Mouse (Mus musculus) hindbrain, embryonic 12.5 days (tissue): Measurements from ENCODE around the gene Hdhd5. TPM values are rescaled to one million over a fixed set of nuclear protein-coding genes. Genes with fewer than 3 reads are reported as not detected.

Source experiments
- ATAC-seq: fragments of 200-750 bp; cut with Nextera tagmentation; 2 replicates; pipeline ENCODE4 v1.8.0; 2017; ENCODE audit warnings: moderate TSS enrichment; ENCODE audit not compliant: low FRiP score
- H3K27ac ChIP-seq: fragments of 300-500 bp; sonication (generic); 2 replicates; pipeline ENCODE4 v1.5.1; 2016; ENCODE audit warnings: mild to moderate bottlenecking
- H3K27me3 ChIP-seq: fragments of 300-500 bp; sonication (generic); 2 replicates; pipeline ENCODE4 v1.6.1; 2016; ENCODE audit warnings: mild to moderate bottlenecking
- H3K36me3 ChIP-seq: fragments of 300-500 bp; sonication (generic); 2 replicates; pipeline ENCODE4 v1.6.1; 2016; ENCODE audit warnings: mild to moderate bottlenecking
- H3K4me1 ChIP-seq: fragments of 300-500 bp; sonication (generic); 2 replicates; pipeline ENCODE4 v1.6.1; 2016
- H3K4me2 ChIP-seq: fragments of 300-500 bp; sonication (generic); replicated peaks from 2 replicates; pipeline ENCODE4 v1.6.1; 2016; ENCODE audit warnings: mild to moderate bottlenecking
- H3K4me3 ChIP-seq: fragments of 300-500 bp; sonication (generic); 2 replicates; pipeline ENCODE4 v1.5.1; 2016; ENCODE audit warnings: mild to moderate bottlenecking
- H3K9ac ChIP-seq: fragments of 300-500 bp; sonication (generic); 2 replicates; pipeline ENCODE4 v1.6.1; 2016; ENCODE audit warnings: mild to moderate bottlenecking, moderate library complexity
- H3K9me3 ChIP-seq: fragments of 300-500 bp; sonication (generic); replicated peaks from 2 replicates; pipeline ENCODE4 v1.6.1; 2016; ENCODE audit warnings: mild to moderate bottlenecking
- WGBS: fragments of 180-500 bp; shearing (Covaris S2); methylation state at CpG from one replicate; pipeline ENCODE4 v1.1.7; 2016; 5-methylcytosine and 5-hydroxymethylcytosine counted together
- polyA plus RNA-seq: library from polyadenylated mRNA; unstranded; fragments of >200 nt; fragmentation: Nextera tagmentation; extraction: Ambion mirVana; gene quantifications from 2 replicates; pipeline ENCODE4 v1.2.1, GENCODE M21; 2016

Gene Hdhd5
- polyA plus RNA-seq, 1 experiment from 2014 or later, result 19.5 TPM

GRCm38 (mm10) chr6:120492499-120493373 lies 38.4 kb downstream of the Hdhd5 start:
- peak overlapping the region; percentile 81 for H3K4me2 ChIP-seq
- H3K4me1 ChIP-seq, result peaks cover 52% of the 10 kb centered on the region
- under 1% methylated on average over 85 of the region's 95 CpGs for WGBS
- peak overlapping the region; percentile 94 for H3K9ac ChIP-seq
- peak overlapping the region; percentile 75 for H3K4me3 ChIP-seq
- peak overlapping the region; percentile 97 for H3K27ac ChIP-seq
- peak; percentile 39 for ATAC-seq
- peaks cover 20% of the 10 kb centered on the region for H3K27me3 ChIP-seq
- no peaks in the 10 kb centered on the region for H3K36me3 ChIP-seq
- H3K9me3 ChIP-seq, result no peaks in the 10 kb centered on the region

- peaks cover 52% of the 10 kb centered on the region for H3K4me1 ChIP-seq
- no peak; the same call in 1 of the 2 replicates for ATAC-seq
- peak overlapping the region; percentile 75 for H3K4me3 ChIP-seq
- peaks cover 20% of the 10 kb centered on the region for H3K27me3 ChIP-seq
- no peaks in the 10 kb centered on the region for H3K36me3 ChIP-seq
- peak overlapping the region; percentile 94 for H3K9ac ChIP-seq
- peak overlapping the region; percentile 81 for H3K4me2 ChIP-seq
- no peak overlapping the region for H3K27ac ChIP-seq
- 9% methylated on average over 22 of the region's 22 CpGs for WGBS
- no peaks in the 10 kb centered on the region for H3K9me3 ChIP-seq
These were observed 39.1 kb downstream of the Hdhd5 start for GRCm38 (mm10) chr6:120491862-120492498.

- Histone ChIP-seq H3K4me2 (peak overlapping the region; percentile 81), H3K9me3 (no peaks in the 10 kb centered on the region), H3K4me1 (peaks cover 44% of the 10 kb centered on the region), H3K27ac (no peak overlapping the region), H3K4me3 (peak overlapping the region; percentile 75), H3K9ac (no peak overlapping the region), H3K27me3 (peaks cover 20% of the 10 kb centered on the region), H3K36me3 (no peaks in the 10 kb centered on the region)
- no peak for ATAC-seq
- 36% methylated on average over 7 of the region's 7 CpGs for WGBS
These were observed 40.1 kb downstream of the Hdhd5 start for GRCm38 (mm10) chr6:120491064-120491463.

GRCm38 (mm10) chr6:120489461-120489860 lies 41.7 kb downstream of the Hdhd5 start:
- Histone ChIP-seq H3K4me2 (no peak overlapping the region), H3K4me1 (peaks cover 40% of the 10 kb centered on the region), H3K27me3 (peaks cover 17% of the 10 kb centered on the region), H3K36me3 (no peaks in the 10 kb centered on the region), H3K4me3 (no peak overlapping the region), H3K27ac (no peak overlapping the region), H3K9ac (no peak overlapping the region), H3K9me3 (no peaks in the 10 kb centered on the region)
- no peak for ATAC-seq
- WGBS, result 74% methylated on average over 2 of the region's 2 CpGs

GRCm38 (mm10) chr6:120488647-120489046 lies 42.5 kb downstream of the Hdhd5 start:
- peaks cover 38% of the 10 kb centered on the region for H3K4me1 ChIP-seq
- H3K9ac ChIP-seq, result no peak overlapping the region
- peaks cover 17% of the 10 kb centered on the region for H3K27me3 ChIP-seq
- WGBS, result 64% methylated on average over 3 of the region's 3 CpGs
- no peaks in the 10 kb centered on the region for H3K36me3 ChIP-seq
- ATAC-seq, result no peak
- H3K4me2 ChIP-seq, result no peak overlapping the region
- no peaks in the 10 kb centered on the region for H3K9me3 ChIP-seq
- no peak overlapping the region for H3K27ac ChIP-seq
- H3K4me3 ChIP-seq, result no peak overlapping the region

GRCm38 (mm10) chr6:120486051-120486510 lies 45.0 kb downstream of the Hdhd5 start:
- no peak overlapping the region for H3K27ac ChIP-seq
- H3K4me3 ChIP-seq, result no peak overlapping the region
- peaks cover 7% of the 10 kb centered on the region for H3K36me3 ChIP-seq
- H3K27me3 ChIP-seq, result no peaks in the 10 kb centered on the region
- H3K9ac ChIP-seq, result no peak overlapping the region
- ATAC-seq, result no peak
- H3K9me3 ChIP-seq, result no peaks in the 10 kb centered on the region
- H3K4me1 ChIP-seq, result peaks cover 25% of the 10 kb centered on the region
- WGBS, result 80% methylated on average over 8 of the region's 8 CpGs
- H3K4me2 ChIP-seq, result no peak overlapping the region

GRCm38 (mm10) chr6:120485038-120485437 lies 46.1 kb downstream of the Hdhd5 start:
- peaks cover 17% of the 10 kb centered on the region for H3K36me3 ChIP-seq
- H3K9ac ChIP-seq, result no peak overlapping the region
- H3K4me2 ChIP-seq, result no peak overlapping the region
- no peaks in the 10 kb centered on the region for H3K9me3 ChIP-seq
- H3K27me3 ChIP-seq, result no peaks in the 10 kb centered on the region
- no peak overlapping the region for H3K27ac ChIP-seq
- ATAC-seq, result no peak
- WGBS, result 80% methylated on average over 3 of the region's 3 CpGs
- H3K4me1 ChIP-seq, result peaks cover 15% of the 10 kb centered on the region
- H3K4me3 ChIP-seq, result no peak overlapping the region

- H3K9me3 ChIP-seq, result no peaks in the 10 kb centered on the region
- no peaks in the 10 kb centered on the region for H3K27me3 ChIP-seq
- H3K4me1 ChIP-seq, result peaks cover 6% of the 10 kb centered on the region
- H3K4me2 ChIP-seq, result no peak overlapping the region
- no peak overlapping the region for H3K27ac ChIP-seq
- WGBS, result 37% methylated on average over 8 of the region's 8 CpGs
- H3K36me3 ChIP-seq, result peaks cover 17% of the 10 kb centered on the region
- no peak overlapping the region for H3K4me3 ChIP-seq
- peak; percentile 49 for ATAC-seq
- H3K9ac ChIP-seq, result no peak overlapping the region
These were observed 47.9 kb downstream of the Hdhd5 start for GRCm38 (mm10) chr6:120483211-120483626.

GRCm38 (mm10) chr6:120482756-120483155 lies 48.4 kb downstream of the Hdhd5 start:
- H3K27ac ChIP-seq, result no peak overlapping the region
- whole genome bisulfite sequencing, result 43% methylated on average over 6 of the region's 6 CpGs
- ATAC-seq, result no peak
- no peak overlapping the region for H3K4me3 ChIP-seq
- H3K4me2 ChIP-seq, result no peak overlapping the region
- peaks cover 6% of the 10 kb centered on the region for H3K4me1 ChIP-seq
- no peak overlapping the region for H3K9ac ChIP-seq
- H3K9me3 ChIP-seq, result no peaks in the 10 kb centered on the region
- H3K27me3 ChIP-seq, result no peaks in the 10 kb centered on the region
- peaks cover 17% of the 10 kb centered on the region for H3K36me3 ChIP-seq

GRCm38 (mm10) chr6:120482021-120482420 lies 49.1 kb downstream of the Hdhd5 start:
- peaks cover 17% of the 10 kb centered on the region for H3K36me3 ChIP-seq
- no peak overlapping the region for H3K27ac ChIP-seq
- ATAC-seq, result no peak
- peaks cover 6% of the 10 kb centered on the region for H3K4me1 ChIP-seq
- H3K27me3 ChIP-seq, result no peaks in the 10 kb centered on the region
- no peak overlapping the region for H3K4me2 ChIP-seq
- no peaks in the 10 kb centered on the region for H3K9me3 ChIP-seq
- H3K4me3 ChIP-seq, result no peak overlapping the region
- 94% methylated on average over 14 of the region's 14 CpGs for WGBS
- H3K9ac ChIP-seq, result no peak overlapping the region

GRCm38 (mm10) chr6:120481538-120481937 lies 49.6 kb downstream of the Hdhd5 start:
- no peak for ATAC-seq

GRCm38 (mm10) chr6:120480361-120480760 lies 50.8 kb downstream of the Hdhd5 start:
- ATAC-seq, result no peak
- H3K36me3 ChIP-seq, result peaks cover 17% of the 10 kb centered on the region
- no peak overlapping the region for H3K27ac ChIP-seq
- WGBS, result 88% methylated on average over 5 of the region's 5 CpGs
- H3K27me3 ChIP-seq, result no peaks in the 10 kb centered on the region
- no peak overlapping the region for H3K9ac ChIP-seq
- H3K4me2 ChIP-seq, result no peak overlapping the region
- no peaks in the 10 kb centered on the region for H3K9me3 ChIP-seq
- peaks cover 6% of the 10 kb centered on the region for H3K4me1 ChIP-seq
- H3K4me3 ChIP-seq, result no peak overlapping the region

More at GRCm38 (mm10) chr6:120481538-120481937, 49.6 kb downstream of the Hdhd5 start:
- Histone ChIP-seq H3K36me3 (peaks cover 17% of the 10 kb centered on the region), H3K9me3 (no peaks in the 10 kb centered on the region), H3K9ac (no peak overlapping the region), H3K4me1 (peaks cover 6% of the 10 kb centered on the region), H3K27me3 (no peaks in the 10 kb centered on the region), H3K4me2 (no peak overlapping the region), H3K27ac (no peak overlapping the region), H3K4me3 (no peak overlapping the region)
- 89% methylated on average over 6 of the region's 6 CpGs for WGBS
